In the genomic region with DNA sequence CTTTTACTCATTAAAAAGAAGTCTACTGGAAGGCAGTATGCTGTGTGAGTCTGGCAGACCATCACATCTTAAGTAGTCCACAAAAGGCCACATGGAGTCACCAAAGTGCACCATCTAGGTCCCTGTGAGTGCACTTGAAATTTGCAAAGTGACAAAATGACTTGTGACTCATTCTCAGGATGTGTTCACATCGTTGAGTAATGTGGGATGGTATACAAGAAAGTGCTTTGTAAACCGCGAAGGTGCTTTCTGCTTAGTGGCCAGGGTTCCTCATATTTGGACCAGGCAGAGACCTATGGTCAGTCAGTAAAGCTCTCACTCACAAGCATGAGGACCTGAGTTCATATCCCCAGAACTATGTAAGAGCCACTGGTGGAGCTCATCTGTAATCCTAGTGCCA, we compare ENCODE assay signal across 22 mouse cellular contexts.
"Had no signal": no experiment of that assay in that cellular context is flagged by ENCODE, and none has a peak within 500 bp of the region (broad histone marks: within the 10 kb centered on the region; RNA-seq: fewer than 3 reads in every experiment).

No protein-coding gene starts in this region.

- ATAC-seq: hindbrain, embryonic 16.5 days; hindbrain, postnatal 0 days; inflammation-experienced regulatory T-cells, adult 6 months; intestine, embryonic 15.5 days; intestine, embryonic 16.5 days; intestine, postnatal 0 days had no signal

- DNase-seq: heart, postnatal 10 days; heart, postnatal 14 days; heart, postnatal 36 days; heart, postnatal 4 days; kidney, adult 11 months; kidney, adult 18-20 months; kidney, adult 2 months; kidney, adult 8-10 months; kidney, adult 9 months; kidney, postnatal 10 days; kidney, postnatal 14 days; kidney, postnatal 25 days; kidney, postnatal 36 days; kidney, postnatal 4 days; layer of hippocampus, adult 9-11 months; layer of hippocampus, postnatal 36 days had no signal
